Mouse (Mus musculus): ENCODE data around the gene Tlx1.

DNA sequence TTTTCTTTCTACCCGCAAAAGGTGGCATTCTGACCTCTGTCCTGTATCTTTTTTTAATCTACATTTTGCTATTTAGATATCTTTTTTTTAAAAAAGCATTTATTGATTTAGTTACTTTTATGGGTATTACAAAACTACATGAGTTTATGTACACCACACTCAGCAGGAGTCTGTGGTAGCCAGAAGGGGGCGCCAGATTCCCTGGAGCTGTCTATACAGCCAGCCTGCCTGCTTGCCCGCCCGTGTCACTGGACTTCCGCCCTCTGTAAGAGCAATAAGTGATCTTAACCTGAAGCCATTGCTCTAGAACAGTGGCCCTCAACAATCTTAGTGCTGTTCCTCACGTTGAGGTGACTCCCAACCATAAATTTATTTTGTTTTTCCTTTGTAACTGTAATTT lies 38.0 kb upstream of the Tlx1 start:
- peak; percentile 27 for TF ChIP-seq CTCF (IDR thresholded peaks at IDR 0.05; ENCODE audit: low read depth)
- no peak for TF ChIP-seq EP300 (IDR thresholded peaks at IDR 0.05; ENCODE audit: low read depth)
